Mouse (Mus musculus): ENCODE measurements at regions not wholly inside any gene's neighbourhood (a gene's known extent, or its start where the extent isn't known, plus 50 kb on each side); places are given as distances from the start of the nearest gene placed in this dataset.

- 78% methylated on average over 5 of the region's 5 CpGs for WGBS
- H3K4me1 ChIP-seq (ENCODE audit: control insufficient read depth, insufficient read depth, insufficient read length, low read length) = peaks cover 10% of the 10 kb centered on the region; the same call in 1 of the 2 replicates
- H3K27me3 ChIP-seq (ENCODE audit: control insufficient read depth, insufficient read depth, low read length) = no peaks in the 10 kb centered on the region
- no peaks in the 10 kb centered on the region for H3K36me3 ChIP-seq (ENCODE audit: control insufficient read depth, insufficient read depth, low read length)
- no peak overlapping the region for H3K4me3 ChIP-seq (ENCODE audit: low read depth, low read length)
- no peak overlapping the region for H3K27ac ChIP-seq (ENCODE audit: insufficient read depth, low read depth, low read length)
- TF ChIP-seq POLR2A (IDR thresholded peaks at IDR 0.05; ENCODE audit: low read depth, low read length) = no peak
- TF ChIP-seq CTCF (IDR thresholded peaks at IDR 0.05; ENCODE audit: extremely low read depth, insufficient read length, insufficient replicate concordance, low read depth, low read length) = no peak
These were observed 177.0 kb upstream of the Jade1 start for GRCm38 (mm10) chr3:41378576-41378975.

DNA sequence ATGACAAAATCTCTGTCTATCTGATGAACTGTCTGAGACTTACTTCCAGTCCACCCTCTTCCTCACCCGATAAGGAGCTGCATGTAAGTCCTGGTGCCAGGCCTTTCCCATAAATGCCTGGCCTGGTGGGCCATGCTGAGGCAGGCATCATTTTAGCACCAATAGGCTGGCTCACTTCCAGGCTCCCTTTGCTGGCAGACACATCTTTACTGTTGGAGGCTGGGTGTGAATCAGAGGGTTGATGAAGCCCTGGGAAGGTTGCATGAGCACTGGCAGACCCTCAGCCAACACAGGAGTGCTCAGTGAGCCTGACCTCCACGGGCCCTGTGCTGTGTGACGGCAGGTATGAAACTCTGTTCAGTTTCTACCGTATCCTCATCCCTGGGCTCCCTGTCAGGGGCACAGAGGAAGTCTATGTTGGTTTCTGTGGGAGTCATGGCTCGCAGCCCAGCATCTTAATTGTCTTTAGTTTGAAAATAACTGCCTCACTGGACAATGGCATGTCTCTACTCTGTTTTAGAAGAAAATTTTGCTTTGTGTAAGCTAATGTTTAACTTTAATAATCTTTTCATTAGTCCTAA lies 177.6 kb upstream of the Jade1 start:
- Histone ChIP-seq H3K36me3 (ENCODE audit: control insufficient read depth, insufficient read depth, low read length) (no peaks in the 10 kb centered on the region), H3K27me3 (ENCODE audit: control insufficient read depth, insufficient read depth, low read length) (no peaks in the 10 kb centered on the region), H3K27ac (ENCODE audit: insufficient read depth, low read depth, low read length) (no peak overlapping the region), H3K4me1 (ENCODE audit: control insufficient read depth, insufficient read depth, insufficient read length, low read length) (peaks cover 10% of the 10 kb centered on the region; the same call in 1 of the 2 replicates), H3K4me3 (ENCODE audit: low read depth, low read length) (no peak overlapping the region)
- 73% methylated on average over 5 of the region's 5 CpGs for WGBS
- TF ChIP-seq POLR2A (IDR thresholded peaks at IDR 0.05; ENCODE audit: low read depth, low read length) (no peak), CTCF (IDR thresholded peaks at IDR 0.05; ENCODE audit: extremely low read depth, insufficient read length, insufficient replicate concordance, low read depth, low read length) (no peak)

- TF ChIP-seq POLR2A (IDR thresholded peaks at IDR 0.05; ENCODE audit: low read depth, low read length) (no peak), CTCF (IDR thresholded peaks at IDR 0.05; ENCODE audit: extremely low read depth, insufficient read length, insufficient replicate concordance, low read depth, low read length) (peak; percentile 24; the same call in 1 of the 2 replicates)
- 49% methylated on average over 6 of the region's 6 CpGs for WGBS
- Histone ChIP-seq H3K27ac (ENCODE audit: insufficient read depth, low read depth, low read length) (no peak overlapping the region), H3K4me3 (ENCODE audit: low read depth, low read length) (no peak overlapping the region), H3K4me1 (ENCODE audit: control insufficient read depth, insufficient read depth, insufficient read length, low read length) (peaks cover 10% of the 10 kb centered on the region; the same call in 1 of the 2 replicates), H3K27me3 (ENCODE audit: control insufficient read depth, insufficient read depth, low read length) (no peaks in the 10 kb centered on the region), H3K36me3 (ENCODE audit: control insufficient read depth, insufficient read depth, low read length) (no peaks in the 10 kb centered on the region)
These were observed 178.5 kb upstream of the Jade1 start for GRCm38 (mm10) chr3:41376848-41377582.

- Histone ChIP-seq H3K4me3 (ENCODE audit: low read depth, low read length) (no peak overlapping the region), H3K36me3 (ENCODE audit: control insufficient read depth, insufficient read depth, low read length) (no peaks in the 10 kb centered on the region), H3K4me1 (ENCODE audit: control insufficient read depth, insufficient read depth, insufficient read length, low read length) (peaks cover 10% of the 10 kb centered on the region; the same call in 1 of the 2 replicates), H3K27me3 (ENCODE audit: control insufficient read depth, insufficient read depth, low read length) (no peaks in the 10 kb centered on the region), H3K27ac (ENCODE audit: insufficient read depth, low read depth, low read length) (no peak overlapping the region)
- TF ChIP-seq CTCF (IDR thresholded peaks at IDR 0.05; ENCODE audit: extremely low read depth, insufficient read length, insufficient replicate concordance, low read depth, low read length) (no peak), POLR2A (IDR thresholded peaks at IDR 0.05; ENCODE audit: low read depth, low read length) (no peak)
- WGBS = 36% methylated on average over 2 of the region's 2 CpGs
These were observed 180.2 kb upstream of the Jade1 start for GRCm38 (mm10) chr3:41375230-41375930.

- Histone ChIP-seq H3K4me1 (ENCODE audit: control insufficient read depth, insufficient read depth, insufficient read length, low read length) (peaks cover 10% of the 10 kb centered on the region; the same call in 1 of the 2 replicates), H3K27ac (ENCODE audit: insufficient read depth, low read depth, low read length) (no peak overlapping the region), H3K4me3 (ENCODE audit: low read depth, low read length) (no peak overlapping the region), H3K27me3 (ENCODE audit: control insufficient read depth, insufficient read depth, low read length) (no peaks in the 10 kb centered on the region), H3K36me3 (ENCODE audit: control insufficient read depth, insufficient read depth, low read length) (no peaks in the 10 kb centered on the region)
- 75% methylated on average over 5 of the region's 5 CpGs for WGBS
- TF ChIP-seq POLR2A (IDR thresholded peaks at IDR 0.05; ENCODE audit: low read depth, low read length) = no peak
- no peak for TF ChIP-seq CTCF (IDR thresholded peaks at IDR 0.05; ENCODE audit: extremely low read depth, insufficient read length, insufficient replicate concordance, low read depth, low read length)
These were observed 182.3 kb upstream of the Jade1 start for GRCm38 (mm10) chr3:41373198-41373597.

DNA sequence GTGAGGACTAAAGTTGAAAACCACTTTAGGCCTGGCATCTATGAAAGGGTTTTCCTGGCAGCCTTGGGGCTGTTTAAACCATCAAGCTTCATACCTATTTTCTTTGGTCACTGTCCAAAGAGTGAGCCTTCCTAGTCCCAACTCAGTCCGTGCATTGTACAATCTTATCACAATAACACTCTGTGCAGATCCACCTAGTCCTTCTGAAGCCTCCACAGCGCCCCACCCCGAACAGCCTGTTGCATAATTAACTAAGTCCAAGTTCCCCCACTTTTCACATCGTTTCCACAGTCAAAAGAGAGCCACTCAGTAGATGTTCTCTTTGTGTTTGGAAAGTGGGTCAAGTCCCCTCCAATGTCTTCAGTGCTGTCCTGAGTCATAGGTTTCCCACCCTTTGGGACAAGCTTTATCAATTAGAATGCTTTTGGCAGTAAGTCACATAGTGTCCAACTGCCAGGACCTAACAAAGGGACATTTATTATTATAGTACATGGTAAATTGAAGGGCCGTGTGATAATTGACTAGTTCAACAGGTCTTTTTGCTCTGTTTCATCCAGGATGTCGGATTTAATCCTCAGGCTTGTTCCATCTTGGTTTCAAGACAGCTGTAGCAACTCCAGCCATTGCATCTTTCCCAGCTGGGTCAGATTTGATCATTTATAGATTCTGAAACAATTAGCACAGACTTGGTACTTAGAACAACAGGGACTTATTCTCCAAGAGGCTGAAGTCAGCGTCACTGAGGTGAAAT lies 187.0 kb upstream of the Jade1 start:
- Histone ChIP-seq H3K4me1 (ENCODE audit: control insufficient read depth, insufficient read depth, insufficient read length, low read length) (peaks cover 1% of the 10 kb centered on the region; the same call in 1 of the 2 replicates), H3K27ac (ENCODE audit: insufficient read depth, low read depth, low read length) (no peak overlapping the region), H3K4me3 (ENCODE audit: low read depth, low read length) (no peak overlapping the region), H3K36me3 (ENCODE audit: control insufficient read depth, insufficient read depth, low read length) (no peaks in the 10 kb centered on the region), H3K27me3 (ENCODE audit: control insufficient read depth, insufficient read depth, low read length) (no peaks in the 10 kb centered on the region)
- TF ChIP-seq CTCF (IDR thresholded peaks at IDR 0.05; ENCODE audit: extremely low read depth, insufficient read length, insufficient replicate concordance, low read depth, low read length) = no peak
- no peak for TF ChIP-seq POLR2A (IDR thresholded peaks at IDR 0.05; ENCODE audit: low read depth, low read length)
- 33% methylated on average over 7 of the region's 7 CpGs for WGBS
